Mouse (Mus musculus) midbrain, postnatal 0 days (tissue): ENCODE data around the gene Tti1. TPM values are rescaled to one million over a fixed set of nuclear protein-coding genes. Genes with fewer than 3 reads are reported as not detected.

Source experiments
- ATAC-seq: fragments of 200-750 bp; cut with Nextera tagmentation; 2 replicates; pipeline ENCODE4 v1.8.0; 2017; ENCODE audit warnings: moderate number of reproducible peaks, mild to moderate bottlenecking, moderate TSS enrichment, moderate library complexity; ENCODE audit not compliant: low FRiP score
- DNase-seq: peaks from one replicate; pipeline ENCODE4 v3.0.0-alpha.2; 2015; ENCODE audit warnings: low spot score
- H3K27ac ChIP-seq: fragments of 300-500 bp; sonication (generic); 2 replicates; pipeline ENCODE4 v1.5.1; 2014; ENCODE audit warnings: low read depth, mild to moderate bottlenecking, low read length, mixed read lengths
- H3K27me3 ChIP-seq: fragments of 300-500 bp; sonication (generic); 2 replicates; pipeline ENCODE4 v1.6.1; 2014; ENCODE audit warnings: low read length, control low read depth, mixed read lengths; ENCODE audit not compliant: insufficient read depth
- H3K36me3 ChIP-seq: fragments of 300-500 bp; sonication (generic); 2 replicates; pipeline ENCODE4 v1.6.1; 2014; ENCODE audit warnings: low read length, control low read depth, mixed read lengths; ENCODE audit not compliant: insufficient read depth
- H3K4me1 ChIP-seq: fragments of 300-500 bp; sonication (generic); 2 replicates; pipeline ENCODE4 v1.6.1; 2014; ENCODE audit warnings: mild to moderate bottlenecking, control low read depth, antibody characterized with exemption, low read length, mixed read lengths; ENCODE audit not compliant: insufficient read depth
- H3K4me2 ChIP-seq: fragments of 300-500 bp; sonication (generic); 2 replicates; pipeline ENCODE4 v1.6.1; 2014; ENCODE audit warnings: low read depth, mild to moderate bottlenecking, low read length, mixed read lengths; ENCODE audit not compliant: poor library complexity, severe bottlenecking
- H3K4me3 ChIP-seq: fragments of 300-500 bp; sonication (generic); 2 replicates; pipeline ENCODE4 v1.5.1; 2014; ENCODE audit warnings: low read depth, mild to moderate bottlenecking, low read length, moderate library complexity
- H3K9ac ChIP-seq: fragments of 300-500 bp; sonication (generic); replicated peaks from 2 replicates; pipeline ENCODE4 v1.6.1; 2014; ENCODE audit warnings: mild to moderate bottlenecking, low read length, moderate library complexity, mixed read lengths; ENCODE audit not compliant: poor library complexity, severe bottlenecking
- H3K9me3 ChIP-seq: fragments of 300-500 bp; sonication (generic); 2 replicates; pipeline ENCODE4 v1.6.1; 2016; ENCODE audit warnings: low read length, control low read depth
- CTCF ChIP-seq: IDR thresholded peaks from 2 replicates; pipeline ENCODE4 v1.5.1; 2016; ENCODE audit warnings: antibody characterized with exemption, mild to moderate bottlenecking
- WGBS: fragments of 180-500 bp; shearing (Covaris S2); extraction: QIAGEN DNeasy Blood & Tissue Kit; methylation state at CpG from one replicate; pipeline ENCODE4 v1.1.7; 2014; 5-methylcytosine and 5-hydroxymethylcytosine counted together
- polyA plus RNA-seq: library from polyadenylated mRNA; unstranded; fragments of >200 nt; fragmentation: Nextera tagmentation; extraction: Ambion mirVana; gene quantifications from 2 replicates; pipeline ENCODE4 v1.2.1, GENCODE M21; 2015
- total RNA-seq: library from RNA; depleted of rRNA; stranded (reverse); fragments of >200 nt; gene quantifications from 2 replicates; pipeline ENCODE4 v1.2.3, GENCODE M21; 2014

The Tti1 gene
- total and polyA plus RNA-seq, 2 experiments from 2014 or later = 9.2 to 13.5 TPM

DNA sequence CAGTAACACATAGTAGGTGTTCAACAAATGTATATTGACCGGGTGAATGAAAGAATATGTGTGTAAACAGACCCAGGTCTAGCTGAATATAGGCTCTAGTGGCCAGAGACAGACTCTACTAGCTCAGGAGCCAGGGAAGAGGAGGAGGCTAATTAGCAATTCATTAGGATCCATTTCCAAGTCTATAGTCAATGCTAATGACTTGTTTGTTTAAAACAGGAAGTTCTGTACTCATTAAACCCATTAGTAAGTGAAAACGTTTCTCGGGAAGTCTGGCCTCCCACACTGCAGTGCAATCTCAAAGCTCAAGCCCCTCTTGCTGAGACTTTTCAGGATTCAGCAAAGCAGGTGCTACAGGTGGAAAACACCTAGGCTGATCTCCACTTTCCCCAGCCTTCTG, 60.4 kb downstream of the Tti1 start:
- H3K27ac ChIP-seq = no peak overlapping the region
- TF ChIP-seq CTCF = no peak
- H3K36me3 ChIP-seq = no peaks in the 10 kb centered on the region
- H3K4me2 ChIP-seq = no peak overlapping the region
- DNase-seq (no peak), ATAC-seq (no peak)
- no peaks in the 10 kb centered on the region for H3K27me3 ChIP-seq
- H3K9me3 ChIP-seq = no peaks in the 10 kb centered on the region
- WGBS = 37% methylated on average over 3 of the region's 3 CpGs
- H3K4me1 ChIP-seq = peaks cover 3% of the 10 kb centered on the region
- H3K4me3 ChIP-seq = no peak overlapping the region
- H3K9ac ChIP-seq = no peak overlapping the region

DNA sequence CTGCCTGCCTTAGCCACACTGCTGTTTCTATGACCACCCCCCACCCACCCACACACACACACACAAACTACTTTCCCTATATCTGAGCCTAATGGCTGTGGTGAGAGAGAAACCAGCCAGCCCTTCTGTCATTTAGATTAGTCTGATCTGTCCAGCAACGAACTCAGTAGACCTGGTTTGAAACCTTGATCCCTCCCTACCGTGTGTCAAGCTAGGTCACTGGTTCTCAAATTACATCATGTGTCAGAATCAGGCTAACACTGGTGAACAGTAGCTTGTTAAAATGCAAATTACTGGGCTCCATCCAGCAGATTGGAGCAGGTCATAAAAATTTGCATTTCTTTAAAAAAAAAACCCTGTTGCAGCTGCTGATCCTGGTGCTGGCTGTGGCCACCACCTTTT, 70.5 kb downstream of the Tti1 start:
- no peaks in the 10 kb centered on the region for H3K36me3 ChIP-seq
- H3K27ac ChIP-seq = no peak overlapping the region
- WGBS = 20% methylated on average over 2 of the region's 2 CpGs
- ATAC-seq (no peak), DNase-seq (no peak)
- TF ChIP-seq CTCF = no peak
- no peak overlapping the region for H3K4me3 ChIP-seq
- no peaks in the 10 kb centered on the region for H3K27me3 ChIP-seq
- no peaks in the 10 kb centered on the region for H3K9me3 ChIP-seq
- H3K9ac ChIP-seq = no peak overlapping the region
- H3K4me1 ChIP-seq = no peaks in the 10 kb centered on the region
- H3K4me2 ChIP-seq = no peak overlapping the region

DNA sequence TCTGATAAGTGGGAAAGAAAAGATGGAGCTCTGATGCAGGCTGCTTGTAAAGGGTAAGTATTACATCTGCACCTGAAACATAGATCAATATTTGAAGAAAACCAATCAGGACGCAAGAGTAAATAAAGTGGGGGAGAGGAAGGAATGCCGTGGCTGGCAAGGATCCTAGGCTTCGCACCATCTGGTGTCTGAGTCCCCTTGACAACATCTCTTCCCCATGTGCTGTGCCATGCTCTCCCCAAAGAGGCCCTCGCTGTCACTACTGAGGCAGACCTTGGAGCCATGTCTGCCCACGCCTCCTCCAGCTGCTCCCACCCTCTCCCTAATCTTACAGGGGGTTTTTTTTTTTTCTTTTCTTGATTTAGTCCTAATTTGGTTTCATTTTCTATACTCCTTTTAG, 74.3 kb downstream of the Tti1 start:
- no peaks in the 10 kb centered on the region for H3K9me3 ChIP-seq
- H3K27me3 ChIP-seq = no peaks in the 10 kb centered on the region
- no peak overlapping the region for H3K9ac ChIP-seq
- ATAC-seq (no peak), DNase-seq (no peak)
- no peak for TF ChIP-seq CTCF
- no peak overlapping the region for H3K4me2 ChIP-seq
- no peak overlapping the region for H3K4me3 ChIP-seq
- 76% methylated on average over 5 of the region's 5 CpGs for WGBS
- H3K36me3 ChIP-seq = no peaks in the 10 kb centered on the region
- no peaks in the 10 kb centered on the region for H3K4me1 ChIP-seq
- no peak overlapping the region for H3K27ac ChIP-seq

DNA sequence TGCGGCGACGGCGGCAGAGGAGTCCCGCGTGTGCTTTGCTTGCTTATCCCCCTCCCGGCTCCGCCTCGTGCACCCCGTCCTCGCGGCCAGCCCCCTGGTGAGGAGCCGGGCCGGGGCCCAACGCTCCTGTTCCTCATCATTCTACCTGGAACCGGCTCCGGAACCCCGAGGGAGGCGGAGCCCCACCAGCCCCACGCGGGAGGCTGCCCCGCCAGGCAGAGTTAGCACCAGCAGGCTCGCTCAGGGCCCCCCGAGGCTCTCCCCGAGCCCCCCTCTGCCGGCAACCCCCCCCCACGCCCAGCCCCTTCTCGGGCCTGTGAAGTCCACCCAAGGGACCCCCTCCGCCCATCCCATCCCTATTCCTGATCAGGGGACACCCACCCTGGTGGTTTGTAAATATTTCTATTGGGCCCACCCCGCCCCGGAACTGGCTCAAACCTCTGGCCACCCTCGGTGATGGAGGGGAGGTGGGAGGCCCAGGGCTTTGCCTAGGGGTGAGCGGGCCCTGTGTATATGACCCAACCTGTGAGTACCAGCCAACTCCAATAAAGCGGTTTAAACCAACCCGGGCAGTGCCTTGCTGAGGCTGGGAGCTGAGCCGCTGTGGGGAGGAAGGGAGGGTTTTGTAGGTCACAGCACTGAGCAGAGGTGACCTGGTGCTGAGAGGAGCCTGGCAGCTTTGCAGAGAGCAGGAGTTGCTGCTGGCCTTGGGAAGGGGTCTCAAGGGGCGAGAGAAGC, 83.9 kb downstream of the Tti1 start:
- DNase-seq = no peak
- Histone ChIP-seq H3K27ac (0 out of 2 replicates have a peak overlapping the region, but pooled peaks have one; percentile 44), H3K4me1 (peaks cover 14% of the 10 kb centered on the region; the same call in 1 of the 2 replicates), H3K4me3 (peak overlapping the region; percentile 28), H3K9ac (peak overlapping the region; percentile 42; the same call in 1 of the 2 replicates), H3K36me3 (peaks cover 2% of the 10 kb centered on the region; the same call in 1 of the 2 replicates), H3K4me2 (peak overlapping the region; percentile 60), H3K27me3 (no peaks in the 10 kb centered on the region), H3K9me3 (no peaks in the 10 kb centered on the region)
- WGBS = 14% methylated on average over 31 of the region's 37 CpGs
- peak; percentile 27 for ATAC-seq
- TF ChIP-seq CTCF = no peak

DNA sequence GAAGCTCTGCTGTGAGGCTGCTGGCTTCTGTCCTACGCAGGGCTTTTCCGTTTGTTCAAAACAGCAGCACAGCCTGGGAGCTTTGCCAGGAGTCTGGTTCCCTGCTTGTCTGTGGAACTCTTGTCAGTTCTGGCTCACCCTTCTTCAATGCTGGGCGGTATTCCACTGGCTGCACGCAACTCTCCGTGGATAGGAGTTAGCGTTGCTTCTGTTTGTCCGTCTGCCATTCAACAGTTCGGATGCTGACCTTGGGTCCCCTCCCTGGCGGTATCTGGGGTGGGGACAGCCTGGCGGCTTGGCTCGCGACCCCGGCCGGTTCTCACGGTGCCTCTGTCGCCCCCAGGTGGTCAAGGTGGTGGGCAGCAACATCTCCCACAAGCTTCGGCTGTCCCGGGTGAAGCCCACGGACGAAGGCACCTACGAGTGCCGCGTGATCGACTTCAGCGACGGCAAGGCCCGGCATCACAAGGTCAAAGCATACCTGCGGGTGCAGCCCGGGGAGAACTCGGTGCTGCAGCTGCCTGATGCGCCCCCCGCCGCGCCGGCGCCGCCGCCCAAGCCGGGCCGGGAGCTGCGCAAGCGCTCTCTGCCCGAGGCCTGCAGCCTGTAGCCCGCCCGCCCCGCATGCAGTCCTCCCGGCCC, 84.6 kb downstream of the Tti1 start:
- TF ChIP-seq CTCF = peak; percentile 81
- Histone ChIP-seq H3K4me3 (peak overlapping the region; percentile 28), H3K4me1 (peaks cover 14% of the 10 kb centered on the region; the same call in 1 of the 2 replicates), H3K27me3 (no peaks in the 10 kb centered on the region), H3K4me2 (peak overlapping the region; percentile 60), H3K27ac (peak overlapping the region; percentile 44; the same call in 1 of the 2 replicates), H3K9me3 (no peaks in the 10 kb centered on the region), H3K9ac (peak overlapping the region; percentile 42; the same call in 1 of the 2 replicates), H3K36me3 (peaks cover 9% of the 10 kb centered on the region)
- DNase-seq (peak; percentile 92), ATAC-seq (peak; percentile 47)
- WGBS = 1% methylated on average over 44 of the region's 47 CpGs

DNA sequence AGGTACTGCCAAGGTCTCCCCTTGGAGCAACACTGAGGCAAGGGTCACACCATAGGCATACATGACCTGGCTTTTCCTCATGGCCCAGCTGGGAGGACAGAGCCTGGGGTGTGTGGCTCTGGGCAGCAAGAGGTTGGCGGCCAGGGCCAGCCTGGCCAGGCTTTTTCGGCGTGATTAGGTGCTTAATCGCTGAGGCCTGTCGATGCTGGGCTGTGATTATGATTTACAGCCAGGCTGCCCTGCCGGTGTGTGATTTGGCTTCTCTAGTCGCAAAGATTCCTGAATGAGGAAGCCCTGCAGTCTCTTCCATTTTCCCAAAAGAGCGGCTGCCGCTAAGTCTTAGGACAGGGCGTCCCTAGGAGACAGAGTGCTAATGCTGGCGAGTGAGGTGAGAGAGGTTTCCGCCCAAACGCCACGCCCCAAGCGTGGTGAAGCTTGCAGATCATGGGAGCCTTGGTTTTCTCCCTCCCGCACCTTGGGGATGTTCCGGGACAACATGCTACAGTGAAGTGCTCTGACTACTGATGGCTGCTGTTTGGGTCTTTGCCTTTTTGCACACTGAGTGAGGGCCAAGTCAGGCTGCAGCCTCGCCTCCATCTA, 87.5 kb downstream of the Tti1 start:
- H3K36me3 ChIP-seq = peaks cover 27% of the 10 kb centered on the region
- no peak for TF ChIP-seq CTCF
- H3K27ac ChIP-seq = no peak overlapping the region
- 17% methylated on average over 18 of the region's 18 CpGs for WGBS
- H3K4me2 ChIP-seq = peak overlapping the region; percentile 15; the same call in 1 of the 2 replicates
- no peak for ATAC-seq
- no peak for DNase-seq
- no peaks in the 10 kb centered on the region for H3K27me3 ChIP-seq
- no peaks in the 10 kb centered on the region for H3K9me3 ChIP-seq
- H3K9ac ChIP-seq = no peak overlapping the region
- H3K4me3 ChIP-seq = no peak overlapping the region
- H3K4me1 ChIP-seq = peaks cover 14% of the 10 kb centered on the region; the same call in 1 of the 2 replicates
